Mouse (Mus musculus) stomach, embryonic 14.5 days (tissue): ENCODE data around the gene Ins2. TPM values are rescaled to one million over a fixed set of nuclear protein-coding genes. Genes with fewer than 3 reads are reported as not detected.

Source experiments
- ATAC-seq: fragments of 200-750 bp; cut with Nextera tagmentation; 2 replicates; pipeline ENCODE4 v1.8.0; 2017; ENCODE audit warnings: low read depth, moderate TSS enrichment; ENCODE audit not compliant: insufficient number of reproducible peaks, insufficient read depth, low FRiP score
- H3K27ac ChIP-seq: fragments of 300-500 bp; sonication (generic); 2 replicates; pipeline ENCODE4 v1.5.1; 2014; ENCODE audit warnings: mild to moderate bottlenecking, low read length, moderate library complexity, mixed read lengths
- H3K27me3 ChIP-seq: fragments of 300-500 bp; sonication (generic); 2 replicates; pipeline ENCODE4 v1.6.1; 2014; ENCODE audit warnings: low read length, control low read depth, mixed read lengths; ENCODE audit not compliant: control insufficient read depth, insufficient read depth
- H3K36me3 ChIP-seq: fragments of 300-500 bp; sonication (generic); 2 replicates; pipeline ENCODE4 v1.6.1; 2014; ENCODE audit warnings: mild to moderate bottlenecking, control low read depth, low read length, moderate library complexity, mixed read lengths; ENCODE audit not compliant: control insufficient read depth, insufficient read depth
- H3K4me1 ChIP-seq: fragments of 300-500 bp; sonication (generic); 2 replicates; pipeline ENCODE4 v1.6.1; 2014; ENCODE audit warnings: low read length, control low read depth, mixed read lengths; ENCODE audit not compliant: control insufficient read depth, insufficient read depth
- H3K4me2 ChIP-seq: fragments of 300-500 bp; sonication (generic); replicated peaks from 2 replicates; pipeline ENCODE4 v1.6.1; 2014; ENCODE audit warnings: low read depth, low read length, control low read depth
- H3K4me3 ChIP-seq: fragments of 300-500 bp; sonication (generic); 2 replicates; pipeline ENCODE4 v1.5.1; 2014; ENCODE audit warnings: low read depth, low read length, control low read depth
- H3K9ac ChIP-seq: fragments of 300-500 bp; sonication (generic); replicated peaks from 2 replicates; pipeline ENCODE4 v1.6.1; 2014; ENCODE audit warnings: low read depth, mild to moderate bottlenecking, control low read depth, low read length, moderate library complexity, mixed read lengths
- H3K9me3 ChIP-seq: fragments of 300-500 bp; sonication (generic); 2 replicates; pipeline ENCODE4 v1.6.1; 2016; ENCODE audit warnings: low read depth, low read length, control low read depth; ENCODE audit not compliant: control insufficient read depth
- WGBS: fragments of 180-500 bp; shearing (Covaris S2); extraction: QIAGEN DNeasy Blood & Tissue Kit; methylation state at CpG from one replicate; pipeline ENCODE4 v1.1.7; 2014; 5-methylcytosine and 5-hydroxymethylcytosine counted together
- polyA plus RNA-seq: library from polyadenylated mRNA; unstranded; fragments of >200 nt; fragmentation: Nextera tagmentation; extraction: Ambion mirVana; gene quantifications from 2 replicates; pipeline ENCODE4 v1.2.1, GENCODE M21; 2014

The Ins2 gene
- polyA plus RNA-seq, 1 experiment from 2014 or later: not detected

DNA sequence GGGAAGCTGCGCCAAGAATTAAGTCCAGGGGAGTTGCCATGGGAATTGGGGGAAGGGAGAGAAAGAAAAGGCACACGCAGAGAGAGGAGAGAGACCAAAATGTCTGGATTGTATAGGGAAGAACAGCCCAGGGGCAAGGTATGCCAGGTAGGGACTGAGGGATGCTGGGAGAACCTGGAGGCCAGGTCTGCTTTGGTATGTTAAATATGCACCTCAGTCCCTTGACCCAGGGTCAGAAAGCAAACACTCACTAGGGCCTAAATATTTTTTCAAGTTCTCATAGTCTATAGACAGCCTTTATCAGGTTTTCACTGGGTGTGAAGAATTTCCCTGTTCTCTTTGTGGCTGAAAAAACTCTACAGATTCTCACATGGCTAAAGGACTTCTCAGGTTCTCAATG, 36.3 kb downstream of the Ins2 start:
- no peaks in the 10 kb centered on the region for H3K9me3 ChIP-seq
- 69% methylated on average over 2 of the region's 2 CpGs for WGBS
- no peak for ATAC-seq

DNA sequence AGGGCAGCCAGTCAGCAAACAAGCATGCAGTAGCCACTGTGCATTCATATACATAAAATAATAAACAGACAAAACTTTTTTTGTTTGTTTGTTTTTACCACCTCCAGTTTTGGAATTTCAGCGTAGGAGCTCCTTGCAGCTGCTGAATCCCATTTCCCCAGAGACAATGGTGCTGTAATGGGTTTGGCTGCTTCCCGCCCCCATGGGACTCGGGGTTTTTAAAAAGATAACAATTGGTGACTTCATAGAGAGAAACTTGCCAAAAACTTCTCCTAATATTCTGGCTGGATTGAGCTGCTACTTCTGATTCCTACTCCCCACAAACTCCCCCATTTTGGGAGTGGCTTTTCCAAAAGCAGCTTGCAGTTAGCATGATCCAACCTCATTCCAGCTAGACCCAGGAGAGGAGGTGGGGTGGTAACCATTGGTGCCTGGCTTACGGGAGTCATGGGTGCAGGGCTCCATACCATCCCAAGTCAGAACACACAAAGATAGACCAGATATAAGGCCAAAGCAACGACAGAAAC, 43.8 kb downstream of the Ins2 start:
- no peak for ATAC-seq
- H3K9me3 ChIP-seq: no peaks in the 10 kb centered on the region
- H3K27me3 ChIP-seq: no peaks in the 10 kb centered on the region
- H3K9ac ChIP-seq: no peak overlapping the region
- no peak overlapping the region for H3K4me2 ChIP-seq
- H3K36me3 ChIP-seq: no peaks in the 10 kb centered on the region
- no peaks in the 10 kb centered on the region for H3K4me1 ChIP-seq
- no peak overlapping the region for H3K27ac ChIP-seq
- WGBS: 67% methylated on average over 5 of the region's 5 CpGs
- no peak overlapping the region for H3K4me3 ChIP-seq

More for the DNA sequence above, 36.3 kb downstream of the Ins2 start:
- no peaks in the 10 kb centered on the region for H3K36me3 ChIP-seq
- no peak overlapping the region for H3K4me2 ChIP-seq
- no peaks in the 10 kb centered on the region for H3K4me1 ChIP-seq
- no peak overlapping the region for H3K9ac ChIP-seq
- H3K27ac ChIP-seq: no peak overlapping the region
- no peaks in the 10 kb centered on the region for H3K27me3 ChIP-seq
- H3K4me3 ChIP-seq: no peak overlapping the region

DNA sequence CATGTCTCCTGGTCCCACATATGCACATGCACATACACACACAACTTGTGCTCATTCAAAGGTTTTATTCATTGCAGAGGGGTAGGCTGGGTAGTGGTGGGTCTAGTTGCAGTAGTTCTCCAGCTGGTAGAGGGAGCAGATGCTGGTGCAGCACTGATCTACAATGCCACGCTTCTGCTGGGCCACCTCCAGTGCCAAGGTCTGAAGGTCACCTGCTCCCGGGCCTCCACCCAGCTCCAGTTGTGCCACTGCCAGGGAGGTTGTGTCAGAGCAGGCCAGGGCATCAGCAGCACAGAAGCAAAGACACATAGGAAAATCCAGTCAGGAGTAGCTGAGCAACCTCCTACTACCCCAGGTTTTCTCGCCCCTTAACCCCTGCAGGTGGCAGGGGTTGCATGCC, 64.6 kb downstream of the Ins2 start:
- H3K4me1 ChIP-seq: no peaks in the 10 kb centered on the region
- H3K27me3 ChIP-seq: no peaks in the 10 kb centered on the region
- no peaks in the 10 kb centered on the region for H3K9me3 ChIP-seq
- no peak overlapping the region for H3K9ac ChIP-seq
- WGBS: 82% methylated on average over 3 of the region's 3 CpGs
- H3K36me3 ChIP-seq: no peaks in the 10 kb centered on the region
- H3K4me2 ChIP-seq: no peak overlapping the region
- no peak for ATAC-seq
- H3K27ac ChIP-seq: no peak overlapping the region
- no peak overlapping the region for H3K4me3 ChIP-seq

DNA sequence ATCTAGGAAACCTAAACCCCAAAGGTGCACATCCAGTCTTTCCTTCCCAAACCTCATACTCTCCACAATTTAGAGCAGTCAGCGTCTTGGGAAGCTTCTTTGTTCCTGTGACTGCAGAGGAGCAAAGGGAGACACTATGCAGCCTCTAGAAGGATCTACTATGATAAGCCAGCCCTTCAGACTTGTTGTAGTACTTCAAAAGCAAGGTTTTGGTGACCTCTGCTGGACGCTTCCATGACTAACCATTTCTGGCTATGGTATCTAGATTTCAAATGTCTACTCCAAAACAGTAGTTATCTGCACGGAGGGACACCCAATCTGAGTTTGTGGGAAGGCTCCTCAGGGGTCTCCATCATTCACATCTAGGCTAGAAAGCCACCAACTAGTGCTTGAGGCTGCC, 67.5 kb downstream of the Ins2 start:
- no peaks in the 10 kb centered on the region for H3K36me3 ChIP-seq
- no peak overlapping the region for H3K9ac ChIP-seq
- H3K4me1 ChIP-seq: no peaks in the 10 kb centered on the region
- H3K27ac ChIP-seq: no peak overlapping the region
- no peak for ATAC-seq
- H3K4me3 ChIP-seq: no peak overlapping the region
- 3% methylated on average over 3 of the region's 3 CpGs for WGBS
- no peak overlapping the region for H3K4me2 ChIP-seq
- H3K27me3 ChIP-seq: no peaks in the 10 kb centered on the region
- H3K9me3 ChIP-seq: peaks cover 6% of the 10 kb centered on the region; the same call in 1 of the 2 replicates

DNA sequence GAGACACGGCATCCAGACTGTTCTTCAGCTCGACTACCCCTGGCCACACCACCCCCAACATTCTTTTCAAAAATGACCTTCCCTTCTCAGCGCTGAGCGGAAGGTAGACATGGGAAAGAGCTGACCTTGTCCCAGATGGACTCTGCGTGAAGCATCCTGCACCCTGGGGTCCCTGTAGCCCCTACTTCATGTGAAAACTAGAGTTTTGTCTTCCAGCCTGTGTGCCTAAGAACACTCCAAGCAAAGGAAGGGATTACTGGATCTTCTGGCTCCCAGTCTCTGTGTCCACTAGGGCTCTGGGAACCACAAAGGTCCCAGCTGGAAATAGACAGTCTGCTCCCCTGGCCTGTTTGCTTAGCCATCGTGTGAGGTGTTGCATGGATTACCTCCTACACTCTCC, 68.0 kb downstream of the Ins2 start:
- Histone ChIP-seq H3K9me3 (peaks cover 10% of the 10 kb centered on the region), H3K4me3 (no peak overlapping the region), H3K4me1 (no peaks in the 10 kb centered on the region), H3K27me3 (no peaks in the 10 kb centered on the region), H3K27ac (no peak overlapping the region), H3K36me3 (no peaks in the 10 kb centered on the region), H3K4me2 (no peak overlapping the region), H3K9ac (no peak overlapping the region)
- 69% methylated on average over 6 of the region's 6 CpGs for WGBS
- no peak for ATAC-seq

DNA sequence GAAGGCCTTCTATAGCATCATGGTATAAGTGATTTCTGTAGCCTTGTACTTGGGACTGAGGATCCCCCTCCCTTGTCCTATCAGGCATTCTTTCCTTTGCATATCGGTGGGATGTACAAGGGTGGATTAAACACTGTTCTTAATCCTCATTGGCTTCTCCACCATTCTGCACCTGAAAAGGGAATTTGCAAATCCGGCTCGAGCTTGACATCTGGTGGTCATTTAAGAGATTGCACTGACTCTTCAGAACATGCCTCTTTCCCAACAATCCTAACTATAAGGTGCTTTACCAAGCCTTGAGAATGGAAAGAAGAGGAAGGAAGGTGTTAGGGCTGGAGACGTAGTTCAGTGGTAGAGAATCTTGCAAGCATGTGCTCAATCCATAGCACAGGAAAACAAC, 71.1 kb downstream of the Ins2 start:
- H3K27me3 ChIP-seq: no peaks in the 10 kb centered on the region
- no peak overlapping the region for H3K27ac ChIP-seq
- H3K36me3 ChIP-seq: no peaks in the 10 kb centered on the region; the same call in 1 of the 2 replicates
- H3K9me3 ChIP-seq: peaks cover 21% of the 10 kb centered on the region
- ATAC-seq: no peak
- H3K4me2 ChIP-seq: no peak overlapping the region
- no peak overlapping the region for H3K4me3 ChIP-seq
- no peaks in the 10 kb centered on the region for H3K4me1 ChIP-seq
- 11% methylated on average over 4 of the region's 4 CpGs for WGBS
- H3K9ac ChIP-seq: no peak overlapping the region

DNA sequence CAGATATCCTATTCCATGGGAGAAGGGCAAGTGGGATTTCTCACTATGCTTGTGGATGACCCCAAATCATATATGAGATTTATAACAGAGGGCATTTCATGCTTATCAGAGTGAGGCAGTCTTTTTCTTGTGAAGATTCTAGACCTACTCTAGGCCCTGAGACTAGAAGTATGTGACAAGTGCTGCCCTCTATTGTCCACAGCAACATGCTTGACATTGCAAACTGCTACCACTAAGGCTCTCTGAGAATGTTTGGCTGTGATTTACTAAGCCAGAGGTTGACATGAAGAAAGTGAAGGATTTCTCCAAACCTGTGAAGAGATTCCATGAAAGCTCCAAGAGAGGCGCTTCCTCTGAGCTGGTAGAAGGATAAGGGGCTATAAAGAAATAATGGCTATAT, 72.1 kb downstream of the Ins2 start:
- Histone ChIP-seq H3K4me1 (no peaks in the 10 kb centered on the region), H3K27me3 (no peaks in the 10 kb centered on the region), H3K9ac (no peak overlapping the region), H3K9me3 (peaks cover 21% of the 10 kb centered on the region), H3K27ac (no peak overlapping the region), H3K36me3 (peaks cover 5% of the 10 kb centered on the region; the same call in 1 of the 2 replicates), H3K4me2 (no peak overlapping the region), H3K4me3 (no peak overlapping the region)
- WGBS: 95% methylated on average over 1 of the region's 1 CpGs
- ATAC-seq: no peak

DNA sequence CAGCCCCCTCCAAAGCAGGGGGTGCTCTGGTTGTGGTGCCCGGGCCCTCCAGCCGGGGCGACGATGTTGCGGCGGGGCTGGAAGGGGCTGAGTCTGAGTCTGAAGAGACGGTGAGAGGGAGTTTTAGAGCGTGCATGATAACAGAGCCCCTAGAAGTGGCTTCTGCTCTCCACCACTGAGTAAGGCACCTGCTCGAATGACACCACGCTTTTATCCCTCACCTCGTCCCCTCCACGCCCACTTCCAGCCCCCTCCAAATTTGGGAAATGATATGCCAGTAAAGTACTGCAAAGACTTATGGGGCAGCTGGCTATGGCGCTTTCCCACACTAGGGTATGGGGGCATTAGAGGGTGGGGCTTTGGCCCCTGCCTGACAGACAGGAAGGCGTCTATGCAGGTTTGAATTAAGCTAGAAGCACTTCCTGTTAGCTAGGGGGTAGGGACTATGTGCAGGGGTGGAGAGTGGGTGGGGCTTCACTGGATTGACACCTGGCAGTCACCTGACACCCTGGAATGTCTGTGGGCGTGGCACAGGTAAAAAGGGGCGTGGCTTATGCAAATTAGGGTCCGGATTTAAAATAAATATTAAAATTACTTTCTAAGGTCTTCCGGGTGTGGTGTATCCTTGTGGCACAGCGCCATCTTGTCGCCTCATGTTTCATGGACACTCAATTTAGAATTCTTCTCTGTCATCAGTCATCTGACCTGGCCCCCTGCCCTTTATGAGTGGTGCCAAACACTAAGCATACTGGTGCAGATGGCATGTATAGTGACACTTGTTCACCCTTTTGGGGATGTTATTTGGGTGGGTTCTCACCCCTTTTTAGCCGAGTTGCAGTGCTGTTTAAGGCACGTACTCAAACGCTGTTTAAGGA, 73.2 kb downstream of the Ins2 start, which contains the start of gene Gm49394:
TSS of gene Gm49394 (minus strand) at position 192 of the 875 bp plus-strand sequence.
- peaks cover 5% of the 10 kb centered on the region; the same call in 1 of the 2 replicates for H3K36me3 ChIP-seq
- no peak within 1 kb of the TSS for H3K27ac ChIP-seq
- no peak within 1 kb of the TSS for H3K4me3 ChIP-seq
- H3K9me3 ChIP-seq: peaks cover 21% of the 10 kb centered on the region
- H3K4me2 ChIP-seq: no peak within 1 kb of the TSS
- 84% methylated on average over 23 of the region's 23 CpGs for WGBS
- H3K9ac ChIP-seq: no peak within 1 kb of the TSS
- ATAC-seq: no peak
- 0 out of 2 replicates have a peak, but pooled peaks cover 6% of the 10 kb centered on the region for H3K27me3 ChIP-seq
- no peaks in the 10 kb centered on the region for H3K4me1 ChIP-seq
